Mouse (Mus musculus) small intestine, adult 2 months (tissue): ENCODE results near the gene Olfr1076.

Source experiments
- CTCF ChIP-seq: fragments of 200-500 bp; IDR thresholded peaks from 2 replicates; pipeline ENCODE4 v1.5.1; 2012; ENCODE audit warnings: low read depth, mild to moderate bottlenecking, control low read depth, inconsistent platforms, low read length, moderate library complexity, mixed read lengths; ENCODE audit not compliant: insufficient replicate concordance, insufficient read length; ENCODE audit errors: extremely low read depth
- POLR2A ChIP-seq: fragments of 200-500 bp; IDR thresholded peaks from 2 replicates; pipeline ENCODE4 v1.6.1; 2012; ENCODE audit warnings: low read depth, mild to moderate bottlenecking, control low read depth, inconsistent platforms, low read length, moderate library complexity

- TF ChIP-seq CTCF (no peak), POLR2A (no peak)
Observed at GRCm38 (mm10) chr2:86542380-86542779, 34.1 kb downstream of the Olfr1076 start, which contains the start of gene Olfr1079.
